Mouse (Mus musculus) G1E (cell line): ENCODE measurements at regions not wholly inside any gene's neighbourhood (a gene's known extent, or its start where the extent isn't known, plus 50 kb on each side); places are given as distances from the start of the nearest gene placed in this dataset.

ENCODE experiments used
- ATAC-seq: 2 replicates; pipeline ENCODE4 v1.8.0; 2016; ENCODE audit warnings: mild to moderate bottlenecking; ENCODE audit not compliant: insufficient number of reproducible peaks, poor library complexity, low FRiP score, severe bottlenecking; ENCODE audit errors: extremely low read depth
- DNase-seq: peaks from one replicate; pipeline ENCODE4 v3.0.0; 2012; ENCODE audit warnings: low spot score
- H3K27me3 ChIP-seq: 2 replicates; pipeline ENCODE4 v1.6.1; 2012; ENCODE audit warnings: mild to moderate bottlenecking, low read length, inconsistent platforms; ENCODE audit not compliant: insufficient read depth
- H3K36me3 ChIP-seq: replicated peaks from 2 replicates; pipeline ENCODE3; 2012; ENCODE audit warnings: mild to moderate bottlenecking, inconsistent platforms
- H3K4me1 ChIP-seq: 2 replicates; pipeline ENCODE4 v1.6.1; 2012; ENCODE audit warnings: low read depth, low read length, inconsistent platforms, mixed read lengths; ENCODE audit not compliant: insufficient read depth
- H3K4me3 ChIP-seq: 2 replicates; pipeline ENCODE4 v1.5.1; 2012; ENCODE audit warnings: low read depth, mild to moderate bottlenecking, inconsistent platforms, low read length, moderate library complexity, mixed read lengths
- H3K9me3 ChIP-seq: replicated peaks from 2 replicates; pipeline ENCODE4 v1.6.1; 2012; ENCODE audit warnings: inconsistent platforms
- CTCF ChIP-seq: IDR thresholded peaks from 2 replicates; pipeline ENCODE4 v1.5.1; 2012; ENCODE audit warnings: low read depth, low read length, inconsistent platforms, mixed read lengths
- GATA1 ChIP-seq: IDR thresholded peaks from 2 replicates; pipeline ENCODE4 v1.6.1; 2012; ENCODE audit warnings: borderline replicate concordance, low read length, inconsistent platforms, mixed read lengths
- GATA2 ChIP-seq: IDR thresholded peaks from 2 replicates; pipeline ENCODE4 v1.6.1; 2012; ENCODE audit warnings: low read depth, low read length, inconsistent platforms, borderline replicate concordance
- POLR2AphosphoS5 ChIP-seq: IDR thresholded peaks from 2 replicates; pipeline ENCODE4 v1.6.1; 2012; ENCODE audit warnings: low read depth, low read length, inconsistent platforms; ENCODE audit not compliant: insufficient replicate concordance
- TAL1 ChIP-seq: conservative IDR thresholded peaks from 2 replicates; pipeline ENCODE4 v1.6.1; 2012; ENCODE audit warnings: low read depth, low read length, inconsistent platforms, mixed read lengths

- no peak overlapping the region for H3K4me3 ChIP-seq
- H3K9me3 ChIP-seq: no peaks in the 10 kb centered on the region
- no peak for TF ChIP-seq POLR2AphosphoS5
- no peak for TF ChIP-seq GATA2
- no peak for TF ChIP-seq TAL1
- TF ChIP-seq CTCF: no peak
- peaks cover 90% of the 10 kb centered on the region for H3K4me1 ChIP-seq
- DNase-seq (no peak), ATAC-seq (no peak)
- H3K36me3 ChIP-seq: no peaks in the 10 kb centered on the region
- no peaks in the 10 kb centered on the region for H3K27me3 ChIP-seq
These were observed 221.7 kb upstream of the Klf3 start for GRCm38 (mm10) chr5:64581461-64581860.

- no peaks in the 10 kb centered on the region for H3K9me3 ChIP-seq
- ATAC-seq (no peak), DNase-seq (no peak)
- H3K4me3 ChIP-seq: no peak overlapping the region
- no peaks in the 10 kb centered on the region for H3K36me3 ChIP-seq
- peaks cover 92% of the 10 kb centered on the region for H3K4me1 ChIP-seq
- no peaks in the 10 kb centered on the region for H3K27me3 ChIP-seq
- TF ChIP-seq CTCF: no peak
- TF ChIP-seq GATA1: no peak
- TF ChIP-seq POLR2AphosphoS5: no peak
- TF ChIP-seq TAL1: no peak
- TF ChIP-seq GATA2: no peak
These were observed 221.2 kb upstream of the Klf3 start for GRCm38 (mm10) chr5:64582031-64582430.

- H3K4me3 ChIP-seq: no peak overlapping the region
- peaks cover 90% of the 10 kb centered on the region for H3K4me1 ChIP-seq
- DNase-seq (no peak), ATAC-seq (no peak)
- H3K9me3 ChIP-seq: no peaks in the 10 kb centered on the region
- no peaks in the 10 kb centered on the region for H3K27me3 ChIP-seq
- TF ChIP-seq GATA1 (no peak), POLR2AphosphoS5 (no peak), GATA2 (no peak), TAL1 (no peak), CTCF (no peak)
- no peaks in the 10 kb centered on the region for H3K36me3 ChIP-seq
These were observed 218.9 kb upstream of the Klf3 start for GRCm38 (mm10) chr5:64584308-64584707.

- H3K4me3 ChIP-seq: no peak overlapping the region
- no peaks in the 10 kb centered on the region for H3K9me3 ChIP-seq
- no peak for DNase-seq
- H3K27me3 ChIP-seq: no peaks in the 10 kb centered on the region
- no peak for TF ChIP-seq GATA2
- TF ChIP-seq TAL1: no peak
- TF ChIP-seq GATA1: no peak
- TF ChIP-seq CTCF: no peak
- no peak for TF ChIP-seq POLR2AphosphoS5
- no peaks in the 10 kb centered on the region for H3K36me3 ChIP-seq
- peaks cover 89% of the 10 kb centered on the region for H3K4me1 ChIP-seq
- ATAC-seq: no peak
These were observed 218.0 kb upstream of the Klf3 start for GRCm38 (mm10) chr5:64585076-64585786.

GRCm38 (mm10) chr5:64586316-64586715, 216.9 kb upstream of the Klf3 start:
- no peak for ATAC-seq
- peaks cover 91% of the 10 kb centered on the region for H3K4me1 ChIP-seq
- H3K27me3 ChIP-seq: no peaks in the 10 kb centered on the region
- H3K9me3 ChIP-seq: no peaks in the 10 kb centered on the region
- TF ChIP-seq GATA2 (no peak), POLR2AphosphoS5 (no peak), TAL1 (no peak), GATA1 (no peak), CTCF (no peak)
- no peaks in the 10 kb centered on the region for H3K36me3 ChIP-seq
- DNase-seq: no peak
- H3K4me3 ChIP-seq: no peak overlapping the region

- TF ChIP-seq CTCF (no peak), GATA2 (no peak), TAL1 (no peak), GATA1 (no peak), POLR2AphosphoS5 (no peak)
- no peaks in the 10 kb centered on the region for H3K27me3 ChIP-seq
- DNase-seq (no peak), ATAC-seq (no peak)
- no peaks in the 10 kb centered on the region for H3K36me3 ChIP-seq
- peaks cover 91% of the 10 kb centered on the region for H3K4me1 ChIP-seq
- H3K9me3 ChIP-seq: no peaks in the 10 kb centered on the region
- H3K4me3 ChIP-seq: no peak overlapping the region
These were observed 216.3 kb upstream of the Klf3 start for GRCm38 (mm10) chr5:64586933-64587332.
